Mouse (Mus musculus): ENCODE measurements around the gene Zfp931. TPM values are rescaled to one million over a fixed set of nuclear protein-coding genes. Genes with fewer than 3 reads are reported as not detected.
"Not testable (repeated sequence)": the region's sequence is repeated elsewhere in the genome, so short reads cannot be mapped to it uniquely, and the experiment has no call there.

The Zfp931 gene
- polyA plus RNA-seq, 1 experiment from 2014 or later: 14.6 TPM

DNA sequence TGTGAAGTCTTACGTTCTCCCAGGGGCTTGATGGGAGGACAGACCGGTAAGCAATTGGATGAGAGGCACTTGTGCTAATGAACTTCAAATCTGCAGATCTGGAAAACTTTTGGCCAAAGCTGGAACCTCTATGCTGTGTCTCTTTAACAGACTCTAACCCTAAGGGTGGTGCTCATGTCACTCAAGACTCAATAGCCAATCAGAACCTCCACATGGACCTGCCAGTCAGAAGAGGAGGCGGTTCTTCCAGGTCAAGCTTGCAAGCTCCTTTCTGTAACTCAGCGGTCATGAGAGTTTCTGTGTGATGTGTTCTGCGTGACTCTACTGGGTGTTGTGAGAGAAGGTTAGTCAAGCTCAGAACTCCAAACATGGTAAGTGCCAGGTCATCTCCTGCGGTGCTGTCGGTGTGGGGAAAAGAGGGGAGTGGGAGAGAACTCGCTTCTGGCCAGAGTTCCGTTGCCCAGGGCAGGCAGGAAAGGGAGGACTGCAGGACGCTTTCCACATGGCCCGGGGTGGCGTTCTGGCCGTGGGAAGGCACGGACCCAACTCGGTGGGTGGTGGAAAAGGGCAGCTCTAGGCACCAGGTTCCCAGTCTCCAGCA lies 55.2 kb downstream of the Zfp931 start, which contains the start of gene Zfp971:
Gene Zfp971, plus strand, starts transcription at position 274 of the 601 bp plus-strand sequence.
- not testable (repeated sequence) for H3K27me3 ChIP-seq (ENCODE audit: control insufficient read depth, insufficient read depth, low read length); H3K9me3 ChIP-seq (ENCODE audit: control insufficient read depth, low read length); H3K4me1 ChIP-seq (replicated peaks; ENCODE audit: control insufficient read depth, insufficient read depth, low read length); ATAC-seq (ENCODE audit: low FRiP score); H3K36me3 ChIP-seq (replicated peaks; ENCODE audit: control insufficient read depth, insufficient read depth)
- peak within 1 kb of the TSS; percentile 52 for H3K4me3 ChIP-seq (replicated peaks; ENCODE audit: low read length)
- H3K4me2 ChIP-seq (replicated peaks): peak within 1 kb of the TSS; percentile 58
- peak within 1 kb of the TSS; percentile 61 for H3K9ac ChIP-seq
- under 1% methylated on average over 13 of the region's 15 CpGs for WGBS
- DNase-seq (ENCODE audit: low spot score): peak; percentile 23
- peak within 1 kb of the TSS; percentile 43; the same call in 1 of the 2 replicates for H3K27ac ChIP-seq

GRCm38 (mm10) chr2:178020773-178021172 lies 57.5 kb downstream of the Zfp931 start:
- not testable (repeated sequence) for H3K27ac ChIP-seq; H3K9me3 ChIP-seq (ENCODE audit: control insufficient read depth, low read length); H3K4me3 ChIP-seq (replicated peaks; ENCODE audit: low read length); ATAC-seq (ENCODE audit: low FRiP score); H3K27me3 ChIP-seq (ENCODE audit: control insufficient read depth, insufficient read depth, low read length); H3K36me3 ChIP-seq (replicated peaks; ENCODE audit: control insufficient read depth, insufficient read depth); H3K4me2 ChIP-seq (replicated peaks); H3K4me1 ChIP-seq (replicated peaks; ENCODE audit: control insufficient read depth, insufficient read depth, low read length); H3K9ac ChIP-seq; DNase-seq (ENCODE audit: low spot score)
- 94% methylated on average over 8 of the region's 8 CpGs for whole genome bisulfite sequencing

DNA sequence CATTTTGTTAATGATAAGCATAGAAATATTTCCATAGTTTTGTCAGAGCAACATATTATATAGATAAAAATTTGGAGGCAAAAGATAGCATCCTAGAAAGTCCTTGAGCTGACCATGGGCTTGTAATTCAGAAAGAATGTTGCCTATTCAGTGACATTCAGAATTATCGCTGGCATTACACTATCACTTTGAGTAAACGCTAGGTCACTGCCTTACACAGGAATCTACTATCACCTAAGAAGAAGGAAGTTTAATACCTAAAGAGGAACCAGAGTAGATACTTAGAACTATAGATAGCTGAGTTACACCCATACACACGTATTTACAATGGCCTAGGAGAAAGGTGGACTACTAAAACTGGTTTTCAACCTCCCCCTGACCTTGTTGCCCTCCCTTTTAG lies 58.8 kb downstream of the Zfp931 start:
- ATAC-seq (ENCODE audit: low FRiP score); H3K9me3 ChIP-seq (ENCODE audit: control insufficient read depth, low read length); H3K27ac ChIP-seq; H3K4me2 ChIP-seq (replicated peaks); H3K27me3 ChIP-seq (ENCODE audit: control insufficient read depth, insufficient read depth, low read length); DNase-seq (ENCODE audit: low spot score); H3K4me3 ChIP-seq (replicated peaks; ENCODE audit: low read length); H3K9ac ChIP-seq; H3K36me3 ChIP-seq (replicated peaks; ENCODE audit: control insufficient read depth, insufficient read depth); H3K4me1 ChIP-seq (replicated peaks; ENCODE audit: control insufficient read depth, insufficient read depth, low read length): not testable (repeated sequence)
- 83% methylated on average over 3 of the region's 3 CpGs for WGBS

Other genes starting within 250 kb of the Zfp931 start
- gene Gm14325, start 238.1 kb downstream of the Zfp931 start, polyA plus RNA-seq (2014; fragmentation: Nextera tagmentation; extraction: Ambion mirVana): 38.7 and 42.9 TPM in 2 replicates
- 1.2 and 2.0 TPM in 2 replicates for gene Gm14327, start 181.4 kb downstream of the Zfp931 start, polyA plus RNA-seq (2014; fragmentation: Nextera tagmentation; extraction: Ambion mirVana)
- not detected in 2 replicates for gene Zfp972, start 152.9 kb downstream of the Zfp931 start, polyA plus RNA-seq (2014; fragmentation: Nextera tagmentation; extraction: Ambion mirVana)
- 16.6 and 17.5 TPM in 2 replicates for gene Gm14326, start 121.2 kb downstream of the Zfp931 start, polyA plus RNA-seq (2014; fragmentation: Nextera tagmentation; extraction: Ambion mirVana)
- 11.8 and 12.6 TPM in 2 replicates for gene Zfp971, start 55.2 kb downstream of the Zfp931 start, polyA plus RNA-seq (2014; fragmentation: Nextera tagmentation; extraction: Ambion mirVana)
- 56.9 and 64.2 TPM in 2 replicates for gene Phactr3, start 40.5 kb upstream of the Zfp931 start, polyA plus RNA-seq (2014; fragmentation: Nextera tagmentation; extraction: Ambion mirVana)

Data from hindbrain, embryonic 14.5 days (tissue).